8 mouse cellular contexts compared by ENCODE assay signal in the genomic region with DNA sequence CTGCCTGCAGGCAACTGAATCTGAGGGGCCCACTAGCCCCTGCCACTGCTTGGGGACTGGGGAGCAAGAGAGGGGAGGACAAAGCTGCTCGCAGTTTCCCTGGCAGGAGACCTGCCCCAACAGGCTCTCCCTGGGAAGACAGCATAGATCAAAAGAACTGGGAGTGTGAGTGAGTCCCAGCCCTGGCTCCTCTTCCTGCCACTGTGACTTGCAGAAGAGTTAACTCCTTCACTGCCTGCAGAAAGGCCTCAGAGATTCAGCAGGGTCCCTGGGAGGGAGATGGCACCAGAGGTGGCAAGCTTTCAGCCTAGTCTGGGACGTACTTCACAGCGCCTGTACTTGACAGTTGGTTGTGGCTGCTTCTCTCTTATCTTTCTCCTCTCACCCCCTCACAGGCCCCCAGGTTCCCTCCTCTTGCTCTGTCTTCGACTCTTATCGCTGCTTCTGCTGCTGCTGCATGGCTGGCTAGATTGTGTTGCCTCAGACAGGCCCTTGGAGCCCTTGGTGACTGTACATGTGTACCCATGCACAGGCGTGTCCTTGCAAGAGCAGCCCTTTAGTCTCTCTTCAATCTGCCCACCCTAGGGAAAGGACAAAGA. TPM values are rescaled to one million over a fixed set of nuclear protein-coding genes. Genes with fewer than 3 reads are reported as not detected.
DNase-seq lines count a peak whose midpoint lies in the region; ATAC-seq lines count a peak whose summit lies in the region.

No protein-coding gene starts in this region.

- peak overlapping the region; percentile 94 for H3K27ac ChIP-seq in heart, embryonic 11.5 days (ENCODE audit: low read depth, low read length)

- peak overlapping the region; percentile 69 for H3K9ac ChIP-seq in heart, embryonic 11.5 days (ENCODE audit: low read depth, low read length)

- no peaks in the 10 kb centered on the region for H3K9me3 ChIP-seq in heart, embryonic 11.5 days (replicated peaks; ENCODE audit: control insufficient read depth, low read length)
- peaks cover 6% of the 10 kb centered on the region; the same call in 1 of the 2 replicates for H3K9me3 ChIP-seq in megakaryocyte, embryonic 14.5 days

- ATAC-seq in heart, embryonic 11.5 days (replicated peaks; ENCODE audit: insufficient number of reproducible peaks, low FRiP score, low TSS enrichment): peak; percentile 86
- ATAC-seq in hematopoietic stem cell, adult 5-6 weeks (replicated peaks in 1 of 2; ENCODE audit: insufficient read depth in 1 of 2, low FRiP score in 2 of 2, low TSS enrichment in 1 of 2, low read depth in 1 of 2, poor library complexity in 2 of 2, severe bottlenecking in 2 of 2): peak; percentile 43 to 64; a peak in 3 of 4 replicates

- H3K4me3 ChIP-seq in heart, embryonic 11.5 days (ENCODE audit: low read depth, low read length): no peak overlapping the region
- H3K4me3 ChIP-seq in megakaryocyte, embryonic 14.5 days (replicated peaks): peak overlapping the region; percentile 87

- DNase-seq in heart, adult 9 months (ENCODE audit: low spot score in 2 of 2): no peak
- DNase-seq in MEL-GATA-1-ER (ENCODE audit: extremely low read depth, low read depth): peak; percentile 99
- DNase-seq in gastrocnemius, postnatal 10 days: no peak
- DNase-seq in urinary bladder, postnatal 4 days (ENCODE audit: low spot score in 2 of 2): no peak
- no peak for DNase-seq in layer of hippocampus, postnatal 25 days (ENCODE audit: extremely low spot score in 1 of 2, low spot score in 1 of 2)

- peak overlapping the region; percentile 56 for H3K4me2 ChIP-seq in heart, embryonic 11.5 days

- H3K4me1 ChIP-seq in heart, embryonic 11.5 days (ENCODE audit: control insufficient read depth, insufficient read depth, low read length): peaks cover 26% of the 10 kb centered on the region
- H3K4me1 ChIP-seq in megakaryocyte, embryonic 14.5 days: peaks cover 76% of the 10 kb centered on the region

- 8% methylated on average over 6 of the region's 6 CpGs for WGBS in heart, embryonic 11.5 days (ENCODE audit: insufficient replicate concordance)

- H3K36me3 ChIP-seq in heart, embryonic 11.5 days (ENCODE audit: control insufficient read depth, insufficient read depth, low read length): no peaks in the 10 kb centered on the region
- peaks cover 31% of the 10 kb centered on the region for H3K36me3 ChIP-seq in megakaryocyte, embryonic 14.5 days (replicated peaks; ENCODE audit: low read length)

- H3K27me3 ChIP-seq in heart, embryonic 11.5 days (ENCODE audit: control insufficient read depth, insufficient read depth, low read length): no peaks in the 10 kb centered on the region
- H3K27me3 ChIP-seq in megakaryocyte, embryonic 14.5 days (replicated peaks): no peaks in the 10 kb centered on the region

RNA-seq across cellular contexts. Expression of a gene that starts 11.3 kb away (rescaled TPM):
- 114 and 120 TPM in 2 replicates for polyA plus RNA-seq in heart, embryonic 11.5 days (2014; fragmentation: Nextera tagmentation; extraction: Ambion mirVana)
- 61.7 and 69.9 TPM in 2 replicates for total RNA-seq in hematopoietic stem cell, adult 5-6 weeks (2017)
- 5.6 and 15.5 TPM in 2 replicates for polyA plus RNA-seq in megakaryocyte, embryonic 14.5 days (2012; ENCODE audit: insufficient read depth, low replicate concordance)
- total RNA-seq in gastrocnemius, postnatal 10 days (2021): 10 to 100 TPM; 38.6 to 42.6 TPM
- 10 to 100 TPM; 65.7 to 81.0 TPM for total RNA-seq in layer of hippocampus, postnatal 25 days (2021)

RNA-seq across cellular contexts. Expression of a gene that starts 34.3 kb away (rescaled TPM):
- polyA plus RNA-seq in heart, embryonic 11.5 days (2014; fragmentation: Nextera tagmentation; extraction: Ambion mirVana): 0.72 and 1.2 TPM in 2 replicates
- 6.8 and 7.7 TPM in 2 replicates for total RNA-seq in hematopoietic stem cell, adult 5-6 weeks (2017)
- polyA plus RNA-seq in megakaryocyte, embryonic 14.5 days (2012; ENCODE audit: insufficient read depth, low replicate concordance): 12.9 and 13.9 TPM in 2 replicates
- under 1 TPM; 0.27 to 0.38 TPM for total RNA-seq in gastrocnemius, postnatal 10 days (2021)
- 100 to 1,000 TPM; 128 to 163 TPM for total RNA-seq in layer of hippocampus, postnatal 25 days (2021)

Comparison
In these comparisons a context has a peak if more than half of its experiments do, and no peak if none do; other contexts are left out.
1. RNA of a gene that starts 34.3 kb away (total RNA-seq): 128 to 163 TPM in layer of hippocampus, postnatal 25 days; 6.8 to 7.7 TPM in hematopoietic stem cell, adult 5-6 weeks and 0.27 to 0.38 TPM in gastrocnemius, postnatal 10 days; every median in the first group is over 10 times any median in the second.